Mouse (Mus musculus): ENCODE measurements around the gene Gckr.

GRCm38 (mm10) chr5:31279245-31279988, 17.8 kb upstream of the Gckr start:
- TF ChIP-seq CTCF (IDR thresholded peaks at IDR 0.05; ENCODE audit: insufficient read depth, low read depth, low read length), result no peak
- TF ChIP-seq POLR2A (IDR thresholded peaks at IDR 0.05; ENCODE audit: insufficient read depth, low read depth, low read length), result no peak

Data from olfactory bulb, adult 2 months (tissue).